Mouse (Mus musculus): ENCODE measurements around the gene S1pr4.

DNA sequence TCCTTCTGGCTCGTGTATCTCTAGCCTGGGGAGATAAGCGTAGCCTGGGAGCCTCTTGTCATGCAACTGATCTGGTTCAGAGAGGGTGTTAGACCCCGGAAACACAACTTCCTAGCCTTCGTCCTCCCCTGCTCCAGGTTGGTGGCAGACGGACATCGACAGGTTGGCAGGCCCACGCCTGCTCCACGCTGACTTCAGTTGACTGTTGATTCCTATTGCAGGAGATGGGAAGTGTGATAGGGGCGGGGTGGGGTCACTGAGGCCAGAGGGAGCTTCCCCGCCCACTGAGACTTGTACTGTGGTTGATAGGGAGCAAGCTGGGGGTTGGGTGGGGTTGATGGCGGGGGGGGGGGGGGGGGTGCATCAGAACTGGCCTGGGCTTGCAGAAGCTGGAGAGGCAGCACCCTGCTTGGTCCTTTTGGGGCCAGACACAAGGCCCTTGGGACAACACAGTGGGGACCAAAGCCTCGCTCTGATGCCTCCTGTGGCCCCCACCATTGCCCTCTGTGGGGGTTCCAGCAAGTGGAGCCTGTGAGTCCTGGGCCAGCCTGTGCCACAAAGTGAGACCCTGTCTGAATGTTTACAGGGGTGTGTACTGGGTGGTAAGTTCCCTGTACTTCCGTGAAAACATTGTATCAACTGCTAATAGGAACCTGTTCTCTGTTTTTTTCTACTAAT, 25.2 kb upstream of the S1pr4 start:
- no peak for TF ChIP-seq CTCF (IDR thresholded peaks at IDR 0.05; ENCODE audit: control insufficient read depth, insufficient read depth, insufficient replicate concordance, low read depth, low read length)
- TF ChIP-seq POLR2A (IDR thresholded peaks at IDR 0.05; ENCODE audit: control insufficient read depth, low read depth, low read length): no peak
